Mouse (Mus musculus) G1E (cell line): ENCODE results near the gene Specc1.

ENCODE experiments used
- CTCF ChIP-seq: IDR thresholded peaks from 2 replicates; pipeline ENCODE4 v1.5.1; 2012; ENCODE audit warnings: low read depth, low read length, inconsistent platforms, mixed read lengths
- TAL1 ChIP-seq: conservative IDR thresholded peaks from 2 replicates; pipeline ENCODE4 v1.6.1; 2012; ENCODE audit warnings: low read depth, low read length, inconsistent platforms, mixed read lengths

- TF ChIP-seq CTCF = no peak
- no peak for TF ChIP-seq TAL1
Measured at GRCm38 (mm10) chr11:62263599-62263998, 307.0 kb downstream of the Specc1 start.
